15 mouse cellular contexts compared by ENCODE assay signal in genomic region chr10:42107437-42108293, GRCm38 (mm10).
DNase-seq lines count a peak whose midpoint lies in the region; ATAC-seq and TF ChIP-seq lines count a peak whose summit lies in the region.
"Had no signal": no experiment of that assay in that cellular context is flagged by ENCODE, and none has a peak within 500 bp of the region (broad histone marks: within the 10 kb centered on the region; RNA-seq: fewer than 3 reads in every experiment).

No protein-coding gene starts in this region.

- H3K27me3 ChIP-seq in kidney, adult 2 months (replicated peaks; ENCODE audit: control insufficient read depth, insufficient read depth, low read length) = no peaks in the 10 kb centered on the region
- no peaks in the 10 kb centered on the region for H3K27me3 ChIP-seq in embryonic facial prominence, embryonic 10.5 days (replicated peaks; ENCODE audit: low read depth, poor library complexity, severe bottlenecking)
- H3K27me3 ChIP-seq: neural tube, embryonic 13.5 days had no signal

- H3K27ac ChIP-seq in kidney, adult 2 months (ENCODE audit: insufficient read depth, low read depth, low read length) = peak overlapping the region; percentile 77; the same call in 1 of the 2 replicates
- H3K27ac ChIP-seq in embryonic facial prominence, embryonic 10.5 days (replicated peaks) = peak overlapping the region; percentile 58; the same call in 1 of the 2 replicates
- H3K27ac ChIP-seq: hindbrain, embryonic 14.5 days; midbrain, embryonic 10.5 days; neural tube, embryonic 13.5 days had no signal

- H3K9me3 ChIP-seq in embryonic facial prominence, embryonic 10.5 days = peaks cover 6% of the 10 kb centered on the region
- H3K9me3 ChIP-seq: neural tube, embryonic 13.5 days had no signal

- WGBS in kidney, adult 2 months = 78% methylated on average over 12 of the region's 12 CpGs
- 73% methylated on average over 12 of the region's 12 CpGs for WGBS in embryonic facial prominence, embryonic 10.5 days

- H3K4me3 ChIP-seq in kidney, adult 2 months (ENCODE audit: insufficient read depth, low read depth, low read length) = no peak overlapping the region
- H3K4me3 ChIP-seq in embryonic facial prominence, embryonic 10.5 days = no peak overlapping the region
- H3K4me3 ChIP-seq: midbrain, embryonic 10.5 days; neural tube, embryonic 13.5 days had no signal

- no peak for TF ChIP-seq POLR2A in kidney, adult 2 months (IDR thresholded peaks at IDR 0.05; ENCODE audit: low read depth, low read length)

- peak; percentile 50 for DNase-seq in adrenal gland, adult 2 months
- DNase-seq in adrenal gland, postnatal 4 days (ENCODE audit: low spot score in 2 of 2) = no peak
- no peak for DNase-seq in kidney, adult 2 months
- DNase-seq in kidney, adult 18-20 months = no peak
- no peak for DNase-seq in embryonic facial prominence, embryonic 10.5 days (ENCODE audit: low spot score)
- DNase-seq in thymus, adult 18-20 months = no peak
- DNase-seq: cerebellum, postnatal 14 days; gastrocnemius, postnatal 25 days; thymus, postnatal 4 days had no signal

- H3K36me3 ChIP-seq in kidney, adult 2 months (ENCODE audit: control insufficient read depth, insufficient read depth, low read length) = no peaks in the 10 kb centered on the region
- no peaks in the 10 kb centered on the region for H3K36me3 ChIP-seq in embryonic facial prominence, embryonic 10.5 days (replicated peaks)
- H3K36me3 ChIP-seq: midbrain, embryonic 10.5 days; neural tube, embryonic 13.5 days had no signal

- H3K4me1 ChIP-seq in kidney, adult 2 months (ENCODE audit: control insufficient read depth, insufficient read depth, low read length) = no peaks in the 10 kb centered on the region; the same call in 1 of the 2 replicates
- H3K4me1 ChIP-seq in embryonic facial prominence, embryonic 10.5 days = peaks cover 21% of the 10 kb centered on the region

- ATAC-seq in megakaryocyte progenitor cell, adult 5-6 weeks (replicated peaks; ENCODE audit: poor library complexity) = 0 out of 2 replicates have a peak, but pooled peaks have one; percentile 29
- no peak for ATAC-seq in granulocyte monocyte progenitor cell, adult 5-6 weeks (replicated peaks; ENCODE audit: poor library complexity, severe bottlenecking)
- ATAC-seq: forebrain, embryonic 14.5 days had no signal

- TF ChIP-seq CTCF in kidney, adult 2 months (conservative IDR thresholded peaks at IDR 0.05; ENCODE audit: insufficient read depth, insufficient read length, low read depth, low read length) = no peak
